Mouse (Mus musculus) myocyte (in vitro differentiated cells): ENCODE data around the gene Tenm2. TPM values are rescaled to one million over a fixed set of nuclear protein-coding genes. Genes with fewer than 3 reads are reported as not detected.

Experiments
- H3K27me3 ChIP-seq: one replicate; pipeline ENCODE4 v1.6.1; 2011; ENCODE audit not compliant: control insufficient read depth, insufficient read depth, insufficient read length
- H3K36me3 ChIP-seq: one replicate; pipeline ENCODE4 v1.6.1; 2011; ENCODE audit not compliant: control insufficient read depth, insufficient read depth
- H3K4me2 ChIP-seq: one replicate; pipeline ENCODE4 v1.6.1; 2011; ENCODE audit warnings: low read depth, control low read depth
- H3K4me3 ChIP-seq: one replicate; pipeline ENCODE4 v1.5.1; 2011; ENCODE audit warnings: mild to moderate bottlenecking, control low read depth, moderate library complexity
- H3K79me2 ChIP-seq: one replicate; pipeline ENCODE4 v1.6.1; 2011; ENCODE audit not compliant: control insufficient read depth, insufficient read depth
- H3ac ChIP-seq: one replicate; pipeline ENCODE4 v1.6.1; 2011; ENCODE audit not compliant: control insufficient read depth, insufficient read length
- CEBPB ChIP-seq: IDR thresholded peaks from 2 replicates; pipeline ENCODE4 v1.6.1; 2011; ENCODE audit warnings: mild to moderate bottlenecking, moderate library complexity; ENCODE audit not compliant: poor library complexity, insufficient read depth, severe bottlenecking
- E2F4 ChIP-seq: IDR thresholded peaks from one replicate; pipeline ENCODE4 v1.6.1; 2011; ENCODE audit warnings: mild to moderate bottlenecking, control low read depth, moderate library complexity; ENCODE audit not compliant: insufficient read depth
- MAX ChIP-seq: IDR thresholded peaks from one replicate; pipeline ENCODE4 v1.6.1; 2011; ENCODE audit warnings: low read depth, mild to moderate bottlenecking, control low read depth
- MYOD1 ChIP-seq, 3 experiments: IDR thresholded peaks; one replicate each; pipeline ENCODE4 v1.6.1; 2011; ENCODE audit warnings: control low read depth in 2 of 3, low read depth in 2 of 3, mild to moderate bottlenecking in 2 of 3, moderate library complexity in 1 of 3; ENCODE audit not compliant: insufficient read length in 2 of 3, control insufficient read depth in 1 of 3
- MYOG ChIP-seq, 3 experiments: IDR thresholded peaks; one replicate each; pipeline ENCODE4 v1.6.1; 2011; ENCODE audit warnings: control low read depth in 2 of 3, low read depth in 2 of 3, mild to moderate bottlenecking in 2 of 3; ENCODE audit not compliant: insufficient read length in 2 of 3, control insufficient read depth in 1 of 3, insufficient read depth in 1 of 3
- POLR2A ChIP-seq: IDR thresholded peaks from one replicate; pipeline ENCODE4 v1.6.1; 2011; ENCODE audit warnings: low read depth, mild to moderate bottlenecking, control low read depth, moderate library complexity; ENCODE audit not compliant: insufficient read length
- POLR2AphosphoS2 ChIP-seq: IDR thresholded peaks from one replicate; pipeline ENCODE4 v1.6.1; 2011; ENCODE audit warnings: low read depth, control low read depth; ENCODE audit not compliant: insufficient read length
- REST ChIP-seq: IDR thresholded peaks from one replicate; pipeline ENCODE4 v1.6.1; 2011; ENCODE audit warnings: mild to moderate bottlenecking, control low read depth, moderate library complexity; ENCODE audit not compliant: insufficient read depth, insufficient read length
- SRF ChIP-seq: IDR thresholded peaks from one replicate; pipeline ENCODE4 v1.6.1; 2011; ENCODE audit warnings: low read depth; ENCODE audit not compliant: control insufficient read depth, insufficient read length
- TCF12 ChIP-seq: IDR thresholded peaks from one replicate; pipeline ENCODE4 v1.6.1; 2011; ENCODE audit warnings: mild to moderate bottlenecking, control low read depth; ENCODE audit not compliant: poor library complexity, insufficient read depth, severe bottlenecking
- TCF3 ChIP-seq: IDR thresholded peaks from one replicate; pipeline ENCODE4 v1.6.1; 2011; ENCODE audit warnings: low read depth, control low read depth; ENCODE audit not compliant: insufficient read length
- USF1 ChIP-seq: IDR thresholded peaks from one replicate; pipeline ENCODE4 v1.6.1; 2011; ENCODE audit warnings: low read depth, mild to moderate bottlenecking, control low read depth, moderate library complexity
- polyA plus RNA-seq: library from polyadenylated mRNA; unstranded; fragments of >200 nt; fragmentation: generic; extraction: Trizol; gene quantifications from one replicate; pipeline ENCODE4 v1.2.1, GENCODE M21; 2012; ENCODE audit warnings: missing spikeins

The Tenm2 gene
- polyA plus RNA-seq, 1 experiment: 0.28 TPM

DNA sequence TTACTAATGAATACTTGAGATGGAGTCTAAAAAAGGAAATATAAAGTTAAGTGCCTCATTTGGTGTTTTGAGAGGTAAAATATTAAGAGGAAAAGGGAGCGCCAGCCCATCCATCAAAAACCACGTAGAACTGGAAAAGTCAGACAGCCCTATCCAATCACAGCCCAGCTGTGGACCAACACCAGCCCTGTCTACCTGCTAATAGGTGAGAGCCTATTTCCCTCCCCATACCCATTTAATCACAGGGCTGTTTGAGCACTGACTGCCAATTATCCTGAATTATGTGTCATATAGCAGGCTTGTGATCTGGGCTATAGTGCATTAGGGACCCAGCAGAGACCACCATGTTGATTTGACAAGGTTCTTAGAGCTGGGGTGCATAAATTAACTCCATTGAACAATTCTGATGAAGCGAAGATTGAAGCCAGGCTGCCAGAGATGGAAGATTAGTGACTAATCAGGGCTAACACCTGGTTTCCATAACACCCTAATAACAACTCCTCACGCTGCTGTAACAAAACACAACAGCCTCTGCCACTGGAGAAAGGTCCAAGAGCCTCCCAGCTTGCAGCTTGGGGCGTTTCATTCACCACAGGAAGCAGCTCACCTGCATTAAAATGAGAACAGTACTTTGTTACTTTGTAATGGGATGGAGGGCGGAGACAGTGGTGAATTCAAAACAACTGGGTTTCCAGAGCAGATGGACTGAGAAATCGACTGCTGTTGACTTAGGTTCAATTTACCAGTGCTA, 204.3 kb downstream of the Tenm2 start:
- Histone ChIP-seq H3K36me3 (no peaks in the 10 kb centered on the region), H3K4me2 (no peak overlapping the region), H3ac (no peak overlapping the region), H3K4me3 (no peak overlapping the region), H3K27me3 (no peaks in the 10 kb centered on the region), H3K79me2 (no peaks in the 10 kb centered on the region)
- TF ChIP-seq POLR2A (no peak), TCF3 (no peak), REST (no peak), POLR2AphosphoS2 (no peak), CEBPB (no peak), E2F4 (no peak), MYOD1 (IDR thresholded peaks at IDR 0.05; ENCODE audit: control insufficient read depth in 1 of 3, insufficient read length in 2 of 3, low read depth in 2 of 3) (no peak), MAX (no peak), TCF12 (no peak), SRF (no peak), USF1 (no peak), MYOG (IDR thresholded peaks at IDR 0.05; ENCODE audit: control insufficient read depth in 1 of 3, insufficient read depth in 1 of 3, insufficient read length in 2 of 3, low read depth in 2 of 3) (no peak)

GRCm38 (mm10) chr11:37011900-37012299, 223.9 kb downstream of the Tenm2 start:
- TF ChIP-seq TCF3 (no peak), TCF12 (no peak), MYOD1 (IDR thresholded peaks at IDR 0.05; ENCODE audit: control insufficient read depth in 1 of 3, insufficient read length in 2 of 3, low read depth in 2 of 3) (no peak), CEBPB (no peak)
- Histone ChIP-seq H3K4me2 (no peak overlapping the region), H3ac (no peak overlapping the region), H3K4me3 (no peak overlapping the region), H3K36me3 (no peaks in the 10 kb centered on the region), H3K27me3 (no peaks in the 10 kb centered on the region), H3K79me2 (no peaks in the 10 kb centered on the region)

- Histone ChIP-seq H3K27me3 (no peaks in the 10 kb centered on the region), H3K36me3 (no peaks in the 10 kb centered on the region), H3ac (no peak overlapping the region), H3K4me2 (no peak overlapping the region), H3K79me2 (no peaks in the 10 kb centered on the region), H3K4me3 (no peak overlapping the region)
- TF ChIP-seq USF1: no peak
- TF ChIP-seq MYOD1 (IDR thresholded peaks at IDR 0.05; ENCODE audit: control insufficient read depth in 1 of 3, insufficient read length in 2 of 3, low read depth in 2 of 3): no peak
- no peak for TF ChIP-seq CEBPB
- TF ChIP-seq E2F4: no peak
- no peak for TF ChIP-seq REST
- no peak for TF ChIP-seq TCF12
- TF ChIP-seq MYOG (IDR thresholded peaks at IDR 0.05; ENCODE audit: control insufficient read depth in 1 of 3, insufficient read depth in 1 of 3, insufficient read length in 2 of 3, low read depth in 2 of 3): no peak
- TF ChIP-seq POLR2AphosphoS2: no peak
- no peak for TF ChIP-seq TCF3
- TF ChIP-seq MAX: no peak
- no peak for TF ChIP-seq SRF
- no peak for TF ChIP-seq POLR2A
These were observed 226.5 kb downstream of the Tenm2 start for GRCm38 (mm10) chr11:37009243-37009642.

DNA sequence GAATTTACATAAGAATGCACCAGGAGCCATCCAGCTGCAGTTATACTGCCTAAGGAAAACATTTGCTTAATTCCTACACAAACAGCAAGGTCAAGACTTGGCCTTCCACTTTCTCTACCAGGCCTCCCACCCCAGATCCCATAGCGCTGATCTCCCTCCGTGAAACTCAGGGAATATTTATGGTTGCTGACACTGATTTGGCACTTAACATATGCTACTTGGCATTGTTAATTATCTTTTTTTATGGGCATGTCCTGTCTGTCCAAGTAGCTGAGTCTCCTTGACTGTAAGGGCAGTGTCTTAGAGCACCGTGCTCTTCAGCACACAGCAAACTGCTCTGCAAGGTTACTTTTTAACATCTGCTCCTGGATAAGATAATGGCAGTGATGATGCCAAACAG, 238.1 kb downstream of the Tenm2 start:
- Histone ChIP-seq H3ac (no peak overlapping the region), H3K79me2 (no peaks in the 10 kb centered on the region), H3K27me3 (no peaks in the 10 kb centered on the region), H3K36me3 (no peaks in the 10 kb centered on the region), H3K4me3 (no peak overlapping the region), H3K4me2 (no peak overlapping the region)
- TF ChIP-seq USF1: no peak
- TF ChIP-seq POLR2AphosphoS2: no peak
- no peak for TF ChIP-seq POLR2A
- TF ChIP-seq MYOD1 (IDR thresholded peaks at IDR 0.05; ENCODE audit: control insufficient read depth in 1 of 3, insufficient read length in 2 of 3, low read depth in 2 of 3): no peak
- no peak for TF ChIP-seq E2F4
- TF ChIP-seq SRF: no peak
- TF ChIP-seq TCF12: no peak
- TF ChIP-seq MAX: no peak
- TF ChIP-seq REST: no peak
- no peak for TF ChIP-seq MYOG (IDR thresholded peaks at IDR 0.05; ENCODE audit: control insufficient read depth in 1 of 3, insufficient read depth in 1 of 3, insufficient read length in 2 of 3, low read depth in 2 of 3)
- no peak for TF ChIP-seq CEBPB
- TF ChIP-seq TCF3: no peak

DNA sequence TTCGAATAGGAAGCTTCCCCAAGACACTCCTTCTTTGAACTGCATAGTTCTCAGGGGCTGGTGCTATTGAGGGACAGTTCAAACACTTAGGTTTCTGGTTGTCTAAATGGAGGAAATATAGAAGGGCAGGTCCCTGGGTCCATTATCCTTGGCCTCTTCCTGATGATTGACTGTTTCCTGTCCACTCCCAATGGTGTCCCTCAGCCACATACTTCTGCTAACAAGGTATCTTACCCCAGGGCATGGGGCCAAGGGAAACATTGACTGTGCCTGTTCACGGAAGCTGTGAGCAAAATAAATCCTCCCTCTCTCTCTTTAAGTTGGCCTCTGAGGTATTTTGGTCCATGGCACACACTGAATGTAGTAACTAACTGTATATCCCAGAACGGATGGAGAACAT, 244.9 kb downstream of the Tenm2 start:
- no peaks in the 10 kb centered on the region for H3K27me3 ChIP-seq
- H3K4me2 ChIP-seq: no peak overlapping the region
- no peaks in the 10 kb centered on the region for H3K36me3 ChIP-seq
- TF ChIP-seq TCF3 (no peak), REST (no peak), E2F4 (no peak), MAX (no peak)
- no peak overlapping the region for H3K4me3 ChIP-seq
- H3ac ChIP-seq: no peak overlapping the region
- no peaks in the 10 kb centered on the region for H3K79me2 ChIP-seq
